Mouse (Mus musculus): ENCODE data around the gene Mdm2.

The Mdm2 gene

DNA sequence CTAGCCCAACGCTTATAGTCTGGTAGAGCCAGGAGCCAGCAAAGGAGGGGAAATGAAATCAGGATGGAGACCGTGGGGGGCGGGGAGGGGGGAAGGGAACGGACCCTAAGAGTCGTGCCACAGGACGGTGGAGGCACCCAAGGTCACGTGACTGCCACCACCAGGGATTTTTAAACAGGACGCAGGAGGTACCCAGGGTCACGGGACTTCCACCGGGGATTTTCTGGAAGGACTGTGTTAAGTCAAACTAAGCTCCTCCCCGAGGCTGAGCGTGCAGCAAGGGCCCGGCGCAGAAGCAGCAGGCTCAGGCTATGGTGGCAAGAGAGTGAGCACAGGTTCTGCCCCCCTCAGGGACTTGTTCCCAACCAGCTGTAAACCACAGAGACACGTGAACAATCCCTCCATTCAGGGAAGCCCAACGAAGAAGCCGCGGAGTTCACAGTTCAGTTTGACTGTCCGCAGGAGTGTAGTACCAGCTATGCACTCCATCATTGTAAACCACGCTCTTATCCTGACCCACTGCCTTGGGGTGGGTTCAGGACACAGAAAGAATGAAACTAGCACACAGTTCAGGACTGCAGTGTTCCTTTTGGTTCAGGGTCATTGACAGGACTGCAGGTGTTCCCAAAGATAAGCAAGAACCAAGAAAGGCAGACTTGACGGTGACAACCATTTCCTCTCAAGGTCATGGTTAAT lies 70.5 kb downstream of the Mdm2 start:
- no peak for DNase-seq

- DNase-seq, result no peak
These were observed 71.3 kb downstream of the Mdm2 start for GRCm38 (mm10) chr10:117639221-117639599.
